Mouse (Mus musculus) embryo, embryonic 10.5 days (tissue): Measurements from ENCODE around the gene Med13l.
A peak's percentile ranks its signal among the peaks of the same experiment; 100 is the strongest.

Experiments used
- DNase-seq: peaks from one replicate; pipeline ENCODE4 v3.0.0-alpha.2; 2015; ENCODE audit warnings: low spot score

The Med13l gene

GRCm38 (mm10) chr5:118560385-118561085 is at the start of gene Med13l:
Med13l (plus strand) TSS chr5:118560679.
- DNase-seq, result peak; percentile 78

- no peak for DNase-seq
These were observed 49.5 kb upstream of the Med13l start for GRCm38 (mm10) chr5:118510969-118511368.

- no peak for DNase-seq
These were observed 47.5 kb upstream of the Med13l start for GRCm38 (mm10) chr5:118513005-118513404.

GRCm38 (mm10) chr5:118513629-118514526 is 46.6 kb upstream of the Med13l start:
- DNase-seq, result peak; percentile 71

GRCm38 (mm10) chr5:118514527-118514831 is 46.0 kb upstream of the Med13l start:
- no peak for DNase-seq

GRCm38 (mm10) chr5:118514842-118515241 is 45.6 kb upstream of the Med13l start:
- peak; percentile 32 for DNase-seq

GRCm38 (mm10) chr5:118515280-118515721 is 45.2 kb upstream of the Med13l start:
- peak; percentile 47 for DNase-seq

GRCm38 (mm10) chr5:118516066-118516465 is 44.4 kb upstream of the Med13l start:
- DNase-seq, result no peak

- peak; percentile 34 for DNase-seq
These were observed 44.0 kb upstream of the Med13l start for GRCm38 (mm10) chr5:118516470-118516869.

- DNase-seq, result peak; percentile 35
These were observed 40.0 kb upstream of the Med13l start for GRCm38 (mm10) chr5:118520457-118520856.

- no peak for DNase-seq
These were observed 36.1 kb upstream of the Med13l start for GRCm38 (mm10) chr5:118524400-118524799.

- DNase-seq, result no peak
These were observed 34.8 kb upstream of the Med13l start for GRCm38 (mm10) chr5:118525634-118526033.

GRCm38 (mm10) chr5:118526504-118526903 is 34.0 kb upstream of the Med13l start:
- peak; percentile 46 for DNase-seq

- peak; percentile 73 for DNase-seq
These were observed 31.2 kb upstream of the Med13l start for GRCm38 (mm10) chr5:118529241-118529640.

- no peak for DNase-seq
These were observed 28.4 kb upstream of the Med13l start for GRCm38 (mm10) chr5:118532125-118532524.

- DNase-seq, result no peak
These were observed 27.8 kb upstream of the Med13l start for GRCm38 (mm10) chr5:118532659-118533058.

GRCm38 (mm10) chr5:118534407-118534921 is 26.0 kb upstream of the Med13l start:
- DNase-seq, result no peak

GRCm38 (mm10) chr5:118535130-118535529 is 25.3 kb upstream of the Med13l start:
- no peak for DNase-seq

- peak; percentile 58 for DNase-seq
These were observed 22.0 kb upstream of the Med13l start for GRCm38 (mm10) chr5:118538487-118538886.

GRCm38 (mm10) chr5:118543816-118544215 is 16.7 kb upstream of the Med13l start:
- no peak for DNase-seq

- no peak for DNase-seq
These were observed 10.0 kb upstream of the Med13l start for GRCm38 (mm10) chr5:118550493-118550892.

- DNase-seq, result no peak
These were observed 7.2 kb upstream of the Med13l start for GRCm38 (mm10) chr5:118553290-118553689.

- no peak for DNase-seq
These were observed 5.2 kb upstream of the Med13l start for GRCm38 (mm10) chr5:118555305-118555704.
